Mouse (Mus musculus): ENCODE results near the gene Kirrel3. TPM values are rescaled to one million over a fixed set of nuclear protein-coding genes. Genes with fewer than 3 reads are reported as not detected.

Gene Kirrel3
- polyA plus RNA-seq, 1 experiment from 2014 or later, result 0.13 TPM

- H3K9me3 ChIP-seq (replicated peaks), result no peaks in the 10 kb centered on the region
- H3K9ac ChIP-seq, result no peak overlapping the region
- no peak overlapping the region for H3K4me3 ChIP-seq (replicated peaks)
- H3K4me1 ChIP-seq (replicated peaks), result no peaks in the 10 kb centered on the region
- H3K27ac ChIP-seq (replicated peaks), result no peak overlapping the region
- no peaks in the 10 kb centered on the region for H3K27me3 ChIP-seq
- no peak overlapping the region for H3K4me2 ChIP-seq
- no peak for ATAC-seq (ENCODE audit: insufficient read depth)
- H3K36me3 ChIP-seq (replicated peaks), result no peaks in the 10 kb centered on the region
- 63% methylated on average over 9 of the region's 9 CpGs for WGBS (ENCODE audit: insufficient replicate concordance)
Measured at GRCm38 (mm10) chr9:34562437-34563000, 76.8 kb downstream of the Kirrel3 start.

- Histone ChIP-seq H3K27me3 (no peaks in the 10 kb centered on the region), H3K9me3 (replicated peaks) (no peaks in the 10 kb centered on the region), H3K4me3 (replicated peaks) (no peak overlapping the region), H3K4me2 (no peak overlapping the region), H3K4me1 (replicated peaks) (no peaks in the 10 kb centered on the region), H3K27ac (replicated peaks) (no peak overlapping the region), H3K36me3 (replicated peaks) (no peaks in the 10 kb centered on the region), H3K9ac (no peak overlapping the region)
- no peak for ATAC-seq (ENCODE audit: insufficient read depth)
- WGBS (ENCODE audit: insufficient replicate concordance), result 48% methylated on average over 4 of the region's 4 CpGs
Measured at GRCm38 (mm10) chr9:34573906-34574305, 88.2 kb downstream of the Kirrel3 start.

GRCm38 (mm10) chr9:34574611-34575010, 88.9 kb downstream of the Kirrel3 start:
- ATAC-seq (ENCODE audit: insufficient read depth), result no peak
- Histone ChIP-seq H3K4me2 (no peak overlapping the region), H3K4me1 (replicated peaks) (no peaks in the 10 kb centered on the region), H3K9me3 (replicated peaks) (no peaks in the 10 kb centered on the region), H3K9ac (no peak overlapping the region), H3K36me3 (replicated peaks) (no peaks in the 10 kb centered on the region), H3K4me3 (replicated peaks) (no peak overlapping the region), H3K27me3 (no peaks in the 10 kb centered on the region), H3K27ac (replicated peaks) (no peak overlapping the region)
- 63% methylated on average over 6 of the region's 6 CpGs for WGBS (ENCODE audit: insufficient replicate concordance)

GRCm38 (mm10) chr9:34579174-34579573, 93.5 kb downstream of the Kirrel3 start:
- WGBS (ENCODE audit: insufficient replicate concordance), result 72% methylated on average over 6 of the region's 6 CpGs
- H3K9me3 ChIP-seq (replicated peaks), result no peaks in the 10 kb centered on the region
- no peak for ATAC-seq (ENCODE audit: insufficient read depth)

GRCm38 (mm10) chr9:34580059-34580458, 94.4 kb downstream of the Kirrel3 start:
- no peaks in the 10 kb centered on the region for H3K9me3 ChIP-seq (replicated peaks)
- no peak overlapping the region for H3K27ac ChIP-seq (replicated peaks)
- 68% methylated on average over 1 of the region's 1 CpGs for WGBS (ENCODE audit: insufficient replicate concordance)
- H3K4me2 ChIP-seq, result no peak overlapping the region
- H3K9ac ChIP-seq, result no peak overlapping the region
- H3K36me3 ChIP-seq (replicated peaks), result no peaks in the 10 kb centered on the region
- ATAC-seq (ENCODE audit: insufficient read depth), result no peak
- no peak overlapping the region for H3K4me3 ChIP-seq (replicated peaks)
- no peaks in the 10 kb centered on the region for H3K4me1 ChIP-seq (replicated peaks)
- H3K27me3 ChIP-seq, result no peaks in the 10 kb centered on the region

More at GRCm38 (mm10) chr9:34579174-34579573, 93.5 kb downstream of the Kirrel3 start:
- H3K9ac ChIP-seq, result no peak overlapping the region
- H3K36me3 ChIP-seq (replicated peaks), result no peaks in the 10 kb centered on the region
- H3K27ac ChIP-seq (replicated peaks), result no peak overlapping the region
- H3K4me2 ChIP-seq, result no peak overlapping the region
- no peaks in the 10 kb centered on the region for H3K4me1 ChIP-seq (replicated peaks)
- no peaks in the 10 kb centered on the region for H3K27me3 ChIP-seq
- no peak overlapping the region for H3K4me3 ChIP-seq (replicated peaks)

- no peaks in the 10 kb centered on the region for H3K36me3 ChIP-seq (replicated peaks)
- no peak overlapping the region for H3K4me2 ChIP-seq
- H3K9ac ChIP-seq, result no peak overlapping the region
- H3K4me3 ChIP-seq (replicated peaks), result no peak overlapping the region
- 34% methylated on average over 1 of the region's 1 CpGs for WGBS (ENCODE audit: insufficient replicate concordance)
- no peaks in the 10 kb centered on the region for H3K27me3 ChIP-seq
- no peaks in the 10 kb centered on the region for H3K4me1 ChIP-seq (replicated peaks)
- no peak for ATAC-seq (ENCODE audit: insufficient read depth)
- H3K9me3 ChIP-seq (replicated peaks), result no peaks in the 10 kb centered on the region
- no peak overlapping the region for H3K27ac ChIP-seq (replicated peaks)
Measured at GRCm38 (mm10) chr9:34582496-34582895, 96.8 kb downstream of the Kirrel3 start.

- no peak overlapping the region for H3K4me2 ChIP-seq
- no peak overlapping the region for H3K27ac ChIP-seq (replicated peaks)
- H3K4me1 ChIP-seq (replicated peaks), result no peaks in the 10 kb centered on the region
- H3K36me3 ChIP-seq (replicated peaks), result no peaks in the 10 kb centered on the region
- no peaks in the 10 kb centered on the region for H3K9me3 ChIP-seq (replicated peaks)
- ATAC-seq (ENCODE audit: insufficient read depth), result no peak
- 24% methylated on average over 2 of the region's 2 CpGs for WGBS (ENCODE audit: insufficient replicate concordance)
- H3K27me3 ChIP-seq, result no peaks in the 10 kb centered on the region
- no peak overlapping the region for H3K9ac ChIP-seq
- H3K4me3 ChIP-seq (replicated peaks), result no peak overlapping the region
Measured at GRCm38 (mm10) chr9:34585487-34585886, 99.8 kb downstream of the Kirrel3 start.

- H3K9me3 ChIP-seq (replicated peaks), result no peaks in the 10 kb centered on the region
- no peaks in the 10 kb centered on the region for H3K36me3 ChIP-seq (replicated peaks)
- no peak overlapping the region for H3K4me3 ChIP-seq (replicated peaks)
- H3K27me3 ChIP-seq, result no peaks in the 10 kb centered on the region
- no peak overlapping the region for H3K4me2 ChIP-seq
- no peak for ATAC-seq (ENCODE audit: insufficient read depth)
- no peak overlapping the region for H3K9ac ChIP-seq
- WGBS (ENCODE audit: insufficient replicate concordance), result 48% methylated on average over 2 of the region's 2 CpGs
- H3K27ac ChIP-seq (replicated peaks), result no peak overlapping the region
- H3K4me1 ChIP-seq (replicated peaks), result no peaks in the 10 kb centered on the region
Measured at GRCm38 (mm10) chr9:34586080-34586479, 100.4 kb downstream of the Kirrel3 start.

- no peaks in the 10 kb centered on the region for H3K9me3 ChIP-seq (replicated peaks)
Measured at GRCm38 (mm10) chr9:34589799-34590198, 104.1 kb downstream of the Kirrel3 start.

GRCm38 (mm10) chr9:34592073-34592610, 106.4 kb downstream of the Kirrel3 start:
- H3K4me3 ChIP-seq (replicated peaks), result no peak overlapping the region
- H3K9me3 ChIP-seq (replicated peaks), result no peaks in the 10 kb centered on the region
- no peaks in the 10 kb centered on the region for H3K36me3 ChIP-seq (replicated peaks)
- 39% methylated on average over 3 of the region's 3 CpGs for WGBS (ENCODE audit: insufficient replicate concordance)
- no peak overlapping the region for H3K27ac ChIP-seq (replicated peaks)
- H3K9ac ChIP-seq, result no peak overlapping the region
- H3K27me3 ChIP-seq, result no peaks in the 10 kb centered on the region
- no peak overlapping the region for H3K4me2 ChIP-seq
- no peaks in the 10 kb centered on the region for H3K4me1 ChIP-seq (replicated peaks)
- no peak for ATAC-seq (ENCODE audit: insufficient read depth)

More at GRCm38 (mm10) chr9:34589799-34590198, 104.1 kb downstream of the Kirrel3 start:
- Histone ChIP-seq H3K4me2 (no peak overlapping the region), H3K4me3 (replicated peaks) (no peak overlapping the region), H3K27me3 (no peaks in the 10 kb centered on the region), H3K9ac (no peak overlapping the region), H3K4me1 (replicated peaks) (no peaks in the 10 kb centered on the region), H3K27ac (replicated peaks) (no peak overlapping the region), H3K36me3 (replicated peaks) (no peaks in the 10 kb centered on the region)
- WGBS (ENCODE audit: insufficient replicate concordance), result 58% methylated on average over 1 of the region's 1 CpGs
- no peak for ATAC-seq (ENCODE audit: insufficient read depth)

GRCm38 (mm10) chr9:34593889-34594288, 108.2 kb downstream of the Kirrel3 start:
- H3K27ac ChIP-seq (replicated peaks), result no peak overlapping the region
- no peaks in the 10 kb centered on the region for H3K27me3 ChIP-seq
- no peaks in the 10 kb centered on the region for H3K9me3 ChIP-seq (replicated peaks)
- H3K4me1 ChIP-seq (replicated peaks), result no peaks in the 10 kb centered on the region
- H3K9ac ChIP-seq, result no peak overlapping the region
- no peak overlapping the region for H3K4me2 ChIP-seq
- no peak overlapping the region for H3K4me3 ChIP-seq (replicated peaks)
- no peaks in the 10 kb centered on the region for H3K36me3 ChIP-seq (replicated peaks)
- WGBS (ENCODE audit: insufficient replicate concordance), result 62% methylated on average over 4 of the region's 4 CpGs
- no peak for ATAC-seq (ENCODE audit: insufficient read depth)

- Histone ChIP-seq H3K4me1 (replicated peaks) (no peaks in the 10 kb centered on the region), H3K27ac (replicated peaks) (no peak overlapping the region), H3K4me2 (no peak overlapping the region), H3K36me3 (replicated peaks) (no peaks in the 10 kb centered on the region), H3K27me3 (no peaks in the 10 kb centered on the region), H3K9ac (no peak overlapping the region), H3K4me3 (replicated peaks) (no peak overlapping the region), H3K9me3 (replicated peaks) (no peaks in the 10 kb centered on the region)
- WGBS (ENCODE audit: insufficient replicate concordance), result 29% methylated on average over 4 of the region's 4 CpGs
- ATAC-seq (ENCODE audit: insufficient read depth), result no peak
Measured at GRCm38 (mm10) chr9:34600326-34600725, 114.6 kb downstream of the Kirrel3 start.

All from liver, embryonic 15.5 days (tissue).